Mouse (Mus musculus): ENCODE data around the gene Ranbp3. TPM values are rescaled to one million over a fixed set of nuclear protein-coding genes. Genes with fewer than 3 reads are reported as not detected.

The Ranbp3 gene
- total RNA-seq, 2 experiments from 2014 or later = 85.2 to 91.0 TPM

DNA sequence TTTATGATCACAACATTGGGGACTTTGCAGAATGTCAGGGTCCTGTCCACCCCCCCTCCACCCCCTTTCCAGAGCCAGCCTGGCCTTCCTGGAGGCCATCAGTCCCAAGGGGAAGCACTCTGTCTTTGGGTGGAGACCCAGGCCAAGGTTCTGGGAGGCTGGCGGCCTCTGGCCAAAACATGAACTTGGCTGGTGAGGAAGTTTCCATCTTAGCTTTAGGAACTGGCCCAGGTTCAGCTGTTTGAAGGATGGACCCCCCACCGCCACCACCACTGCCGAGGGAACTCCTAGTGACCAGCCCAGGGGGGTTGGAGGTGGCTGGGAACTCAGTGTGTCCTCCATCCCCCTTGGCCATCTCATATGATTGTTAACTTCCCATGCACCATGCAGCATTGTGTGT is 88.0 kb downstream of the Ranbp3 start:
- DNase-seq (ENCODE audit: extremely low spot score in 1 of 2, low spot score in 1 of 2) = no peak

Other genes starting within 250 kb of the Ranbp3 start
- gene Ptprs, start 196.8 kb upstream of the Ranbp3 start, total RNA-seq (2021) = 100 to 1,000 TPM; 658 to 741 TPM
- not detected for gene Znrf4, start 160.9 kb upstream of the Ranbp3 start, total RNA-seq (2021)
- 1 to 10 TPM; 1.9 to 3.4 TPM for gene Gm20219, start 118.9 kb upstream of the Ranbp3 start, total RNA-seq (2021)
- 100 to 1,000 TPM in 1 of 2 experiments, 10 to 100 TPM in 1; 87.9 to 144 TPM for gene Safb2, start 88.7 kb upstream of the Ranbp3 start, total RNA-seq (2021)
- gene Safb, start 88.5 kb upstream of the Ranbp3 start, total RNA-seq (2021) = 100 to 1,000 TPM; 148 to 163 TPM
- gene 2410015M20Rik, start 63.5 kb upstream of the Ranbp3 start, total RNA-seq (2021) = 100 to 1,000 TPM; 138 to 163 TPM
- 100 to 1,000 TPM; 341 to 404 TPM for gene Rpl36, start 59.9 kb upstream of the Ranbp3 start, total RNA-seq (2021)
- 10 to 100 TPM; 62.1 to 62.5 TPM for gene Lonp1, start 46.4 kb upstream of the Ranbp3 start, total RNA-seq (2021)
- gene Catsperd, start 45.2 kb upstream of the Ranbp3 start, total RNA-seq (2021) = under 1 TPM; 0.44 to 0.85 TPM
- 100 to 1,000 TPM; 242 to 258 TPM for gene Ndufa11, start 44.5 kb downstream of the Ranbp3 start, total RNA-seq (2021)
- 10 to 100 TPM; 11.5 to 14.4 TPM for gene Vmac, start 44.7 kb downstream of the Ranbp3 start, total RNA-seq (2021)
- gene Nrtn, start 84.2 kb downstream of the Ranbp3 start, total RNA-seq (2021) = 1 to 10 TPM; 2.7 to 3.6 TPM
- 10 to 100 TPM; 61.1 to 73.0 TPM for gene Dus3l, start 91.5 kb downstream of the Ranbp3 start, total RNA-seq (2021)
- gene Prr22, start 97.0 kb downstream of the Ranbp3 start, total RNA-seq (2021) = 1 to 10 TPM in 1 of 2 experiments, under 1 TPM in 1; 0.89 to 1.6 TPM
- gene Rfx2, start 157.7 kb downstream of the Ranbp3 start, total RNA-seq (2021) = 1 to 10 TPM; 3.8 to 4.4 TPM
- not detected for gene Acsbg2, start 201.2 kb downstream of the Ranbp3 start, total RNA-seq (2021)
- under 1 TPM; 0.10 to 0.14 TPM for gene 1700061G19Rik, start 202.2 kb downstream of the Ranbp3 start, total RNA-seq (2021)